Mouse (Mus musculus): ENCODE data around the gene Anapc15. TPM values are rescaled to one million over a fixed set of nuclear protein-coding genes. Genes with fewer than 3 reads are reported as not detected.

The Anapc15 gene
- polyA plus RNA-seq, 1 experiment = 63.5 TPM

DNA sequence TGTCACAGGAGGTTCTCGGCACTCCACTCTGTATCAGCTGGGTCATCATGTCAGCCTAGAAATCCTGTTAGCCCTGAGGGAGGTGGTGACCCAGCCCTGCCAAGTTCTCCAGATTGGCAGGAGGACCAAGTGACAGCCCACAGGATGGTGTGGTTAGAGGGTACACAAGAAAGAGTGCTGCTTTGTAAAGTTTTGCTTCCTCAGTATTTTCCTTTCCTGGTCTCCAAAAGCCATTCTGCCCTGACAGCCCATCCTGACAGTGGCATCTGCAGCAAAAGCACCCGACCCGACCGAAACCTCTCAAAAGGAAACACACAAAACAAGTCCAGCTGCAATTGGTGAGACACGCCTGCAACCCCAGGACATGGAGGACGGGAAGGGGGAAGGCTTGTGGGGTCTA is 19.3 kb upstream of the Anapc15 start:
- H3K27ac ChIP-seq (ENCODE audit: insufficient read depth, low read length) = no peak overlapping the region
- TF ChIP-seq CTCF (IDR thresholded peaks at IDR 0.05; ENCODE audit: extremely low read depth, insufficient read depth, low read length) (no peak), POLR2A (IDR thresholded peaks at IDR 0.05; ENCODE audit: extremely low read depth, insufficient read depth, low read length) (no peak)
- H3K4me3 ChIP-seq (ENCODE audit: insufficient read depth, low read length) = no peak overlapping the region

DNA sequence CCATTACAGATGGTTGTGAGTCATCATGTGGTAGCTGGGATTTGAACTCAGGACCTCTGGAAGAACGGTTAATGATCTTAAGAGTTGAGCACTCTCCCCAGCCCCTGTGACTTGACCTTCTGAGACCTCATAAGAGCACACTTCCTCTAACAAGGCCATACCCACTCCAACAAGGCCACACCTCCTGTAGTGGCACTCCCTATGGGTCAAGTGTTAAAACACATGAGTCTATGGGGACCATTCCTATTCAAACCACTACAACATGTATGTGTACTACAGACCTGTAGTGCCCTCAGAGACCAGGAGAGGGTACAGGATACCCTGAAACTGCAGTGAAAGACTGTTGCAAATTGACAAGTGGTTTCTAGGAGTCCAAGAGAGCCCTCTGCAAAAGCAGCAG is 15.6 kb upstream of the Anapc15 start:
- Histone ChIP-seq H3K4me3 (ENCODE audit: insufficient read depth, low read length) (no peak overlapping the region), H3K27ac (ENCODE audit: insufficient read depth, low read length) (no peak overlapping the region), H3K4me1 (ENCODE audit: control insufficient read depth, insufficient read depth, low read length) (no peaks in the 10 kb centered on the region)
- TF ChIP-seq CTCF (IDR thresholded peaks at IDR 0.05; ENCODE audit: extremely low read depth, insufficient read depth, low read length) (no peak), POLR2A (IDR thresholded peaks at IDR 0.05; ENCODE audit: extremely low read depth, insufficient read depth, low read length) (no peak)

More for the DNA sequence above, 19.3 kb upstream of the Anapc15 start:
- no peaks in the 10 kb centered on the region for H3K4me1 ChIP-seq (ENCODE audit: control insufficient read depth, insufficient read depth, low read length)

DNA sequence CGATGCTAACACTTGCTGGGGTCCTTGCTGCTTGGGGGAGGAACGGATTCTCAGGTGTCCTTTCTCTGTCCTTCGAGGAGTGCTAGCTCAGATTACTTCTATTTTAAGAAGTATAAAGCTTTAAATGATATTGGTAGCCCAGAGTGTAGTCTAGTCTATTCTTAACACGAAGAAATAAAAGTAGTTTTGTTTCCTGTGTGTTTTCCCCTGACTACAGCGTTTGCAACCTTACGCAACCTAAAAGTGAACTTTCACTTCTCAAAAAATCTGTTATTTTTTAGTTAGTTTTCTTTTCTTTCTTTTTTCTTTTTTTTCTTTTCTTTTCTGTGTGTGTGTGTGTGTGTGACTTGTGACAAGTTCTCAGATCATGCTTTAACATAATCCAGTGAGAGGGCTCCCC is 11.8 kb upstream of the Anapc15 start:
- Histone ChIP-seq H3K4me1 (ENCODE audit: control insufficient read depth, insufficient read depth, low read length) (no peaks in the 10 kb centered on the region), H3K4me3 (ENCODE audit: insufficient read depth, low read length) (no peak overlapping the region), H3K27ac (ENCODE audit: insufficient read depth, low read length) (no peak overlapping the region)
- TF ChIP-seq POLR2A (IDR thresholded peaks at IDR 0.05; ENCODE audit: extremely low read depth, insufficient read depth, low read length) = no peak
- no peak for TF ChIP-seq CTCF (IDR thresholded peaks at IDR 0.05; ENCODE audit: extremely low read depth, insufficient read depth, low read length)

DNA sequence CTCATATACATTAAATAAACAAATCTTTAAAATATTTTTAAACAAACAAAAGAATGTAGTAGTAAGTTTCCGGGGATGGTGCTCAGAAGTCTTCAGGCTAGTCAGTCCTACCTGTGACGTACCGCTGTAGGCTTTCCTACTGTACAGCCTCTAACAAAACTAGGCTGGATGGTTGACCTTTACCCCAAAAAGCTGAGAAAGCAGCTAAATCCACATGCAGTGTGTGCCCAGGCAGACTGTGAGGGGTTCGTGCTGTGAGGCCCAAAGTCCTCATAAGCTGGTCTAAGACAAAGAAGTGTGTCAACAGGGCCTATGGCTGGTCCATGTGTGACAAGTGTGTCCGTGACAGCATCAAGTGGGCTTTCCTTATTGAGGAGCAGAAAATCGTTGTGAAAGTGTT is 10.7 kb upstream of the Anapc15 start:
- Histone ChIP-seq H3K27ac (ENCODE audit: insufficient read depth, low read length) (no peak overlapping the region), H3K4me1 (ENCODE audit: control insufficient read depth, insufficient read depth, low read length) (no peaks in the 10 kb centered on the region), H3K4me3 (ENCODE audit: insufficient read depth, low read length) (no peak overlapping the region)
- TF ChIP-seq POLR2A (IDR thresholded peaks at IDR 0.05; ENCODE audit: extremely low read depth, insufficient read depth, low read length) (no peak), CTCF (IDR thresholded peaks at IDR 0.05; ENCODE audit: extremely low read depth, insufficient read depth, low read length) (no peak)

DNA sequence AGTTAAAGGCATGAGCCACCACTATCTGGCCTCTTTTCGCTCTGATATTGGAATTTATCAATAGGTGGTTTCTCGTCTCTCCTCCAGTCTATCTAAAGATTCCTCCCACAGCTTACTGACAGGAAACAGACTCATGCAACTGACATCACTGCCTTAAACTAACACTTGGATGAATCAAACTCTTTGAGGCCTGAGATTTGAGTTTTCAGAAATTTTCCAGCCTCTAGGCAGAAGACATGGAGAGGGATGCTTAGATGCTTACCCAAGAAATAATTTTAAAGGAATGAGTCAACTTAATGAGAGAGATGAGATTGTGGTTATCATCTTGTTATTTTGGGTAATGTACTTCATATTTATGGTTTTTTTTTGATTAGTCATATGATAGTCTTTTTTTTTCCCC is 9.7 kb upstream of the Anapc15 start:
- Histone ChIP-seq H3K27ac (ENCODE audit: insufficient read depth, low read length) (no peak overlapping the region), H3K4me3 (ENCODE audit: insufficient read depth, low read length) (no peak overlapping the region), H3K4me1 (ENCODE audit: control insufficient read depth, insufficient read depth, low read length) (no peaks in the 10 kb centered on the region)
- no peak for TF ChIP-seq CTCF (IDR thresholded peaks at IDR 0.05; ENCODE audit: extremely low read depth, insufficient read depth, low read length)
- TF ChIP-seq POLR2A (IDR thresholded peaks at IDR 0.05; ENCODE audit: extremely low read depth, insufficient read depth, low read length) = no peak

DNA sequence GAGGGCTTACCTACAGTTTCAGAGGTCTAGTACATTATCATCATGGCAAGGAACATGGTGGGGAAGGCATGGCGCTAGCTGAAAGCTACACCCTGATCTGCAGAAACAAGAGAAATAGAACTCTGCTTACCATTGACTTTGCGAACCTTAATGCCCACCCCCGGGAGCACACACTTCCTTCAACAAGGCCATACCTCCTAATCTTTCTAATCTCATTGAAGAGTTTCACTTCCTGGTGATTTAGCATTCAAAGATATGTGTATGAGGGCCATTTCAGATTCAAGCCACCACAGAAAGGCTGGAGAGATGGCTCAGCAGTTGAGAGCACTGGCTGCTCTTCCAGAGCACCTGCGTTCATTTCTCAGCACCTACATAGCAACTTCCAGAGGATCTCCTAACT is 6.4 kb upstream of the Anapc15 start, which contains the start of gene Folr2:
Gene Folr2 (minus strand): TSS at position 101 of the 400 bp plus-strand sequence.
- TF ChIP-seq CTCF (IDR thresholded peaks at IDR 0.05; ENCODE audit: extremely low read depth, insufficient read depth, low read length) (no peak), POLR2A (IDR thresholded peaks at IDR 0.05; ENCODE audit: extremely low read depth, insufficient read depth, low read length) (no peak)
- Histone ChIP-seq H3K27ac (ENCODE audit: insufficient read depth, low read length) (no peak within 1 kb of the TSS), H3K4me3 (ENCODE audit: insufficient read depth, low read length) (no peak within 1 kb of the TSS), H3K4me1 (ENCODE audit: control insufficient read depth, insufficient read depth, low read length) (no peaks in the 10 kb centered on the region)

- Histone ChIP-seq H3K27ac (ENCODE audit: insufficient read depth, low read length) (no peak overlapping the region), H3K4me3 (ENCODE audit: insufficient read depth, low read length) (no peak overlapping the region), H3K4me1 (ENCODE audit: control insufficient read depth, insufficient read depth, low read length) (no peaks in the 10 kb centered on the region)
- TF ChIP-seq CTCF (IDR thresholded peaks at IDR 0.05; ENCODE audit: extremely low read depth, insufficient read depth, low read length) = no peak
- TF ChIP-seq POLR2A (IDR thresholded peaks at IDR 0.05; ENCODE audit: extremely low read depth, insufficient read depth, low read length) = no peak
Measured at GRCm38 (mm10) chr7:101858362-101858761, 5.2 kb upstream of the Anapc15 start.

GRCm38 (mm10) chr7:101860978-101861377 is 2.5 kb upstream of the Anapc15 start:
- no peaks in the 10 kb centered on the region for H3K4me1 ChIP-seq (ENCODE audit: control insufficient read depth, insufficient read depth, low read length)
- H3K4me3 ChIP-seq (ENCODE audit: insufficient read depth, low read length) = no peak overlapping the region
- no peak overlapping the region for H3K27ac ChIP-seq (ENCODE audit: insufficient read depth, low read length)
- TF ChIP-seq CTCF (IDR thresholded peaks at IDR 0.05; ENCODE audit: extremely low read depth, insufficient read depth, low read length) (no peak), POLR2A (IDR thresholded peaks at IDR 0.05; ENCODE audit: extremely low read depth, insufficient read depth, low read length) (no peak)

DNA sequence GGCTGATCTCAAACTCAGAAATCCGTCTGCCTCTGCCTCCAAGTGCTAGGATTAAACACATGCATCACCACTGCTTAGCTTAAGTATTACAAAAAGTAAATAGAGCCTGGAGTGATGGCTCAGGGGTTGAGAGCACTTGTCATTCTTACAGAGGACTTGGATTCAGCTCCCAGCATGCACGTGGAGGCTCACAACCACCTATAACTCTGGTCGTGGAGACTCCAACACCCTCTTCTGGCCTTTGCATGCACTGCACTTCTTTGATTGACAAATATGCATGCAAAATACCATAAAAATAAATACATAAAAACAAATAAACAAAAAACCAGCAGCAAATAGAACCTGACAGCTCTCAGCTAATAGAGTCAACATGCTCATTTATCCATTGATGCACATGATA is 1.2 kb upstream of the Anapc15 start:
- Histone ChIP-seq H3K27ac (ENCODE audit: insufficient read depth, low read length) (no peak overlapping the region), H3K4me1 (ENCODE audit: control insufficient read depth, insufficient read depth, low read length) (no peaks in the 10 kb centered on the region), H3K4me3 (ENCODE audit: insufficient read depth, low read length) (no peak overlapping the region)
- TF ChIP-seq POLR2A (IDR thresholded peaks at IDR 0.05; ENCODE audit: extremely low read depth, insufficient read depth, low read length) = no peak
- no peak for TF ChIP-seq CTCF (IDR thresholded peaks at IDR 0.05; ENCODE audit: extremely low read depth, insufficient read depth, low read length)

- Histone ChIP-seq H3K27ac (ENCODE audit: insufficient read depth, low read length) (no peak overlapping the region), H3K4me3 (ENCODE audit: insufficient read depth, low read length) (no peak overlapping the region), H3K4me1 (ENCODE audit: control insufficient read depth, insufficient read depth, low read length) (peaks cover 2% of the 10 kb centered on the region; the same call in 1 of the 2 replicates)
- TF ChIP-seq POLR2A (IDR thresholded peaks at IDR 0.05; ENCODE audit: extremely low read depth, insufficient read depth, low read length) = no peak
- TF ChIP-seq CTCF (IDR thresholded peaks at IDR 0.05; ENCODE audit: extremely low read depth, insufficient read depth, low read length) = no peak
Measured at GRCm38 (mm10) chr7:101866491-101867265, 3.2 kb downstream of the Anapc15 start.
